Mouse (Mus musculus) limb, embryonic 11.5 days (tissue): ENCODE data around the gene Rin2. TPM values are rescaled to one million over a fixed set of nuclear protein-coding genes. Genes with fewer than 3 reads are reported as not detected.

Experiments
- ATAC-seq: fragments of 200-750 bp; cut with Nextera tagmentation; 2 replicates; pipeline ENCODE4 v1.8.0; 2017; ENCODE audit warnings: low read depth; ENCODE audit not compliant: insufficient number of reproducible peaks, low FRiP score, low TSS enrichment
- DNase-seq: peaks from one replicate; pipeline ENCODE4 v3.0.0-alpha.2; 2015; ENCODE audit warnings: low spot score
- H3K27ac ChIP-seq: fragments of 300-500 bp; sonication (generic); replicated peaks from 2 replicates; pipeline ENCODE4 v1.5.1; 2014; ENCODE audit warnings: low read depth, mild to moderate bottlenecking, low read length
- H3K27me3 ChIP-seq: fragments of 300-500 bp; sonication (generic); 2 replicates; pipeline ENCODE4 v1.6.1; 2014; ENCODE audit warnings: mild to moderate bottlenecking, low read length, mixed read lengths; ENCODE audit not compliant: control insufficient read depth, insufficient read depth
- H3K36me3 ChIP-seq: fragments of 300-500 bp; sonication (generic); 2 replicates; pipeline ENCODE4 v1.6.1; 2014; ENCODE audit warnings: mild to moderate bottlenecking, low read length, moderate library complexity, mixed read lengths; ENCODE audit not compliant: control insufficient read depth, insufficient read depth
- H3K4me1 ChIP-seq: fragments of 300-500 bp; sonication (generic); 2 replicates; pipeline ENCODE4 v1.6.1; 2014; ENCODE audit warnings: low read length, mixed read lengths; ENCODE audit not compliant: control insufficient read depth, insufficient read depth
- H3K4me2 ChIP-seq: fragments of 300-500 bp; sonication (generic); 2 replicates; pipeline ENCODE4 v1.6.1; 2014; ENCODE audit warnings: low read depth, mild to moderate bottlenecking, moderate library complexity; ENCODE audit not compliant: severe bottlenecking
- H3K4me3 ChIP-seq: fragments of 300-500 bp; sonication (generic); 2 replicates; pipeline ENCODE4 v1.5.1; 2014; ENCODE audit warnings: low read depth, low read length
- H3K9ac ChIP-seq: fragments of 300-500 bp; sonication (generic); 2 replicates; pipeline ENCODE4 v1.6.1; 2014; ENCODE audit warnings: mild to moderate bottlenecking, low read length
- H3K9me3 ChIP-seq: fragments of 300-500 bp; sonication (generic); 2 replicates; pipeline ENCODE4 v1.6.1; 2016; ENCODE audit warnings: low read length; ENCODE audit not compliant: control insufficient read depth
- WGBS: fragments of 180-500 bp; shearing (Covaris S2); extraction: QIAGEN DNeasy Blood & Tissue Kit; methylation state at CpG from one replicate; pipeline ENCODE4 v1.1.7; 2014; 5-methylcytosine and 5-hydroxymethylcytosine counted together
- polyA plus RNA-seq: library from polyadenylated mRNA; unstranded; fragments of >200 nt; fragmentation: Nextera tagmentation; extraction: Ambion mirVana; gene quantifications from 2 replicates; pipeline ENCODE4 v1.2.1, GENCODE M21; 2014

The Rin2 gene
- polyA plus RNA-seq, 1 experiment from 2014 or later = 19.9 TPM

DNA sequence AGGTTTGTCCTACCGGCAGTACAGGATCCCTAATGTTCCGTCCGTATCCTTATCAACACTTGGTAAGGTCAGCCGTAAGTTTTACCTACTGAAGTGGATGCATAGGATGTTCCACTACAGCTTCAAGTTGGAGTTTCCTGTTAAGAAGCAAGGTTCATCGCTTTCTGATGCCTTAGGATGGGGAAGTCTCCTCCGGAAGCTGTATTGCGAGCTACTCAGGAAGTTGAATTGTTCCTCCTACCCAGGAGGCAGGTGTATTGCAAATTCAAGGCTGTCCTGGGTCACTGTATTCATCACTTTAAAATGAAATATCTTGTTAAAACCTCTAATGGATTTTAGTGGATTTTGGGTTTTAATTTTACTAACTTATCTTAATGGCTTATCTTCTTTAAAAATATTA lies 79.0 kb downstream of the Rin2 start:
- H3K27ac ChIP-seq = no peak overlapping the region
- DNase-seq (no peak), ATAC-seq (no peak)
- no peak overlapping the region for H3K9ac ChIP-seq
- H3K36me3 ChIP-seq = no peaks in the 10 kb centered on the region
- no peaks in the 10 kb centered on the region for H3K9me3 ChIP-seq
- WGBS = 92% methylated on average over 7 of the region's 7 CpGs
- H3K4me2 ChIP-seq = no peak overlapping the region
- no peak overlapping the region for H3K4me3 ChIP-seq
- no peaks in the 10 kb centered on the region for H3K4me1 ChIP-seq
- no peaks in the 10 kb centered on the region for H3K27me3 ChIP-seq

GRCm38 (mm10) chr2:145755864-145756822 lies 81.1 kb downstream of the Rin2 start:
- no peak overlapping the region for H3K27ac ChIP-seq
- H3K36me3 ChIP-seq = no peaks in the 10 kb centered on the region
- H3K27me3 ChIP-seq = no peaks in the 10 kb centered on the region
- no peak overlapping the region for H3K9ac ChIP-seq
- no peak overlapping the region for H3K4me3 ChIP-seq
- WGBS = 83% methylated on average over 12 of the region's 12 CpGs
- DNase-seq = no peak
- H3K9me3 ChIP-seq = no peaks in the 10 kb centered on the region
- H3K4me2 ChIP-seq = no peak overlapping the region
- no peaks in the 10 kb centered on the region for H3K4me1 ChIP-seq
- ATAC-seq = no peak

GRCm38 (mm10) chr2:145760121-145760520 lies 85.1 kb downstream of the Rin2 start:
- no peak overlapping the region for H3K9ac ChIP-seq
- H3K36me3 ChIP-seq = no peaks in the 10 kb centered on the region
- H3K27me3 ChIP-seq = no peaks in the 10 kb centered on the region
- ATAC-seq (no peak), DNase-seq (no peak)
- H3K4me2 ChIP-seq = no peak overlapping the region
- no peak overlapping the region for H3K27ac ChIP-seq
- 78% methylated on average over 3 of the region's 3 CpGs for WGBS
- no peak overlapping the region for H3K4me3 ChIP-seq
- H3K4me1 ChIP-seq = no peaks in the 10 kb centered on the region
- no peaks in the 10 kb centered on the region for H3K9me3 ChIP-seq

- Histone ChIP-seq H3K27me3 (no peaks in the 10 kb centered on the region), H3K9ac (no peak overlapping the region), H3K4me1 (no peaks in the 10 kb centered on the region), H3K4me3 (no peak overlapping the region), H3K36me3 (no peaks in the 10 kb centered on the region), H3K27ac (no peak overlapping the region), H3K9me3 (no peaks in the 10 kb centered on the region), H3K4me2 (no peak overlapping the region)
- ATAC-seq = no peak
- no peak for DNase-seq
Measured at GRCm38 (mm10) chr2:145761436-145761835, 86.4 kb downstream of the Rin2 start.

DNA sequence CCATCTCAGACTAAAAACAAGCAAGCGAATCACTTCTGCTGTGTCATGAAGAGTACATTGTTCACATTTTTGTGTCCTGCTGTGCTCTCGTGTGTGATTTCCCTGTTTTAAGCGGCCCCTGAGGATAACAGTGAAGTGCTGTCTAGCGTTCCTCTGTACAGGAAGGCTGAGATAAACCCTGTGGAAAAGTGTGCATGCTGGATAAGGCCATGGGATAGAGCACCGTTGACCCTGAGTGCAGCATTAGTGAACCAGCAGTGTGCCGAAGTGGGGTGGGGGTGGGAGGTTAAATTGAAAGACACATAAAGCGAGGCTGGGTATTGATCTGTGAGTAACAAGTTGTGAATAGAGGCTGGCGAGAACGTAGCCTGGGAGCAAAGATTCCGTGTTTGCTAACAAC lies 94.9 kb downstream of the Rin2 start:
- no peaks in the 10 kb centered on the region for H3K4me1 ChIP-seq
- H3K9ac ChIP-seq = no peak overlapping the region
- no peaks in the 10 kb centered on the region for H3K36me3 ChIP-seq
- 74% methylated on average over 10 of the region's 10 CpGs for WGBS
- H3K4me2 ChIP-seq = no peak overlapping the region
- ATAC-seq = no peak
- no peak overlapping the region for H3K27ac ChIP-seq
- no peak overlapping the region for H3K4me3 ChIP-seq
- DNase-seq = no peak
- no peaks in the 10 kb centered on the region for H3K27me3 ChIP-seq
- H3K9me3 ChIP-seq = no peaks in the 10 kb centered on the region

GRCm38 (mm10) chr2:145770730-145771536 lies 95.9 kb downstream of the Rin2 start:
- Histone ChIP-seq H3K9me3 (no peaks in the 10 kb centered on the region), H3K9ac (no peak overlapping the region), H3K27me3 (no peaks in the 10 kb centered on the region), H3K4me1 (no peaks in the 10 kb centered on the region), H3K36me3 (no peaks in the 10 kb centered on the region), H3K27ac (no peak overlapping the region), H3K4me3 (no peak overlapping the region), H3K4me2 (no peak overlapping the region)
- ATAC-seq (no peak), DNase-seq (no peak)
- WGBS = 93% methylated on average over 7 of the region's 7 CpGs

DNA sequence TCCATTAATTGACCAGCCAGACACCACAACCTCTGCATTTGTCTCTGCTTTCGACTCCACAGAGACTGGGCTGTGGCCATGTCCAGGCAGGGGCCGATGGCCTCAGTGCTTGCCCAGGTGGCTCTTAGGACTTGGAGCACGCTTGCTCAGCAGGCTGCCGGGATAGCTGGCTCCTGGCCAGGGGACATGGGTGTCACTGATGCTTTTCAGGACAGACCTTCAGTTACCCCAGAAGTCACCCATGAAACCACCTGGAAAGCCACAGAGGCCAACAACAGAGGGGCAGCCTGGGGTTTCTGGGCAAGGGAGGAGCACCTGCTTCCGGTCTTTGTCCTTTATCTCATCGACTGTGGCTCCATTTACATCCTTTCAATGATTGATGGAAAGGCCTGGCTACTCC lies 108.2 kb downstream of the Rin2 start:
- H3K9me3 ChIP-seq = no peaks in the 10 kb centered on the region
- H3K4me2 ChIP-seq = no peak overlapping the region
- no peaks in the 10 kb centered on the region for H3K27me3 ChIP-seq
- peaks cover 16% of the 10 kb centered on the region for H3K4me1 ChIP-seq
- DNase-seq (no peak), ATAC-seq (no peak)
- H3K4me3 ChIP-seq = no peak overlapping the region
- no peaks in the 10 kb centered on the region for H3K36me3 ChIP-seq
- 81% methylated on average over 6 of the region's 6 CpGs for WGBS
- no peak overlapping the region for H3K9ac ChIP-seq
- no peak overlapping the region for H3K27ac ChIP-seq

GRCm38 (mm10) chr2:145784246-145784935 lies 109.4 kb downstream of the Rin2 start:
- Histone ChIP-seq H3K4me2 (no peak overlapping the region), H3K27me3 (no peaks in the 10 kb centered on the region), H3K36me3 (no peaks in the 10 kb centered on the region), H3K4me3 (no peak overlapping the region), H3K27ac (no peak overlapping the region), H3K9ac (no peak overlapping the region), H3K9me3 (no peaks in the 10 kb centered on the region), H3K4me1 (peaks cover 16% of the 10 kb centered on the region)
- DNase-seq (no peak), ATAC-seq (no peak)
- WGBS = 73% methylated on average over 13 of the region's 13 CpGs
